Mouse (Mus musculus) thymus, adult 2 months (tissue): ENCODE data around the gene Lrfn2.

Experiments
- CTCF ChIP-seq: fragments of 200-500 bp; IDR thresholded peaks from 2 replicates; pipeline ENCODE4 v1.5.1; 2012; ENCODE audit warnings: mild to moderate bottlenecking, control low read depth, low read length, moderate library complexity, borderline replicate concordance; ENCODE audit not compliant: control insufficient read depth, poor library complexity, insufficient read depth; ENCODE audit errors: extremely low read depth
- POLR2A ChIP-seq: fragments of 200-500 bp; IDR thresholded peaks from 2 replicates; pipeline ENCODE4 v1.6.1; 2012; ENCODE audit warnings: mild to moderate bottlenecking, low read length, control low read depth, moderate library complexity; ENCODE audit not compliant: control insufficient read depth, poor library complexity, insufficient read depth; ENCODE audit errors: extremely low read depth

DNA sequence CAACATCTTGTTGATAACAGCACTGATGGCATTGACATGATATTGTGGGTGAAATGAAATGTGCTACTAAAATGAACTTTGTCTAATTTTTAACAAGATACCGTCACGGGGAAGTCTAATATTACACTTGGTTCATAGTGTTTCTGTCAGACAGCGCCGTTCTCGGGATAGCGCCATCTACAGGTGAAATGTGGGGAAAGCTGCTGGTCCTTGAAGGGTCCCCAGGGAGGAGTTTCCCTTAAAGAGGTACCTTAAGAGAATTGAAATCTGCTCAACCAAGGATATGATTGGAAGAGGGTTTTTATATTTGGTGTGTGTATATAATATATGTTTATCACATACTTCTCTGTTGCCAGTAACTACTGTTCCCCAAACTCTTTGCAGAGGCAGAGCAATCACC is 134.6 kb downstream of the Lrfn2 start:
- TF ChIP-seq CTCF = no peak
- TF ChIP-seq POLR2A = no peak
